Mouse (Mus musculus) v-Abl transformed pro-B cells (cell line): ENCODE measurements around the gene Exoc3l.

Experiments used
- in situ Hi-C, 2 experiments: fragments of 400-800 bp; cut with MboI; formaldehyde crosslinking; loops; one replicate each; pipeline ENCODE4 v1.15.1; 2025; ENCODE audit not compliant: unreplicated experiment in 2 of 2

Gene Exoc3l

DNA sequence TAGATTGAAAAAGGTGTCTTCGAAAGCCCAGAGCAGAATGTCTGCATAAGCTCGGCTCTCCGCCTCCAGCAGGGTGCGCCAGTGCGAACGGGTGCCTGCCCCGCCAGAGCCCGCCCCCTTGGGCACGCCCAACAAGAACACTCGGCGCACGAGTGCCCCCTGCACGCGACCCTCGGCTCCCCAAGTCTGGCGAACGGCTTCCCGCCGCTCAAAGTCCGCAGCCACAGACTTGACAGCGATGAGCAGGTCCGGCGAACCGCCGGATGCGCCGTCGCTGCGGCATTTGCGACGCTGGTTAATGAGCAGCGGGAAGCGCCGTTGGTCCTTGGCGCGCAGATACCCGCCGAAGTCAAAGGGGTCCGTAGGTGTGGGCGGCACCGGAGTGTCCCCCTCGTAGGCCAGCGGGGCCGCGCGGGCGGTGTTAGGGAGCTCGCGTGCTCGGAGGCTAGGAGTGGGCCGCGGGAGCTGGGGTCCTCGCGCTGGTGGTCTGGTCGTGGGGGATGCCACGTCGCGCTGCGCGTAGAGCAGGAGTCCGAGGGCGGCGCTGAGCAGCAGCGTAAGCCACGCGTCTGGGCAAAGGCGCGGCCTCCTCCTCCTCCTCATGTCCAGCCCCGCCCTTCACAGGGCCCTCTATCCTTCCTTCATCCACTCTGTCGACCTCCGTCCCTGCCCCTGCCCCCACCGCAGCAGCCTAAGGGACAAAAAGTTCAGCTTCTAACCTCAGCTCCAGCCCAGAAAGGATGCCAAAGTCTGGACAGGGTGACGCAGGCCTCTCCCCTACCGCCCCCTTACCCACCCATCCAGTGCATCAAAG, 41.5 kb downstream of the Exoc3l start:
- in situ Hi-C loops: loop anchor here in 1 of 2 experiments (5.0 kb wide), 1 partner anchor 33 kb away; the partner anchor contains the start of gene 4931428F04Rik

DNA sequence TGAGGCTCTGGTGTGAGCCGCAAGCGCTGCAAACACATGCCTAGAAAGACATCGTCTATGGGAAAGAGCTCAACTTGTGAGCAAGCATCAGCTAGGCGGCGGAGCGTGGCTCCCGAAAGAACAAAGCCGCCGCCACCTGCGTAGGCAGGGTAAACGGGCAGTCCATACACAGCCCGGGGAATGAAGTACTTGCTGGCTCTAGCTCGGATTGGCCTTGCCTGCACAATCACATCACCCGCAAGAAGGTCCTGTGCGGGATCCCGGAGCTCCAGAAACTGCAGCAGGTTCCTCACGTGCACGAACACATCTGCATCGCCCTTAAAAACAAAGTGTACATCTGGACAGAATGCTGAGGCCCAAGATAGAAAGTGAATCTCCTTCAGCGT, 42.1 kb downstream of the Exoc3l start:
- in situ Hi-C loops: loop anchor here in 1 of 2 experiments (5.0 kb wide), 1 partner anchor 34 kb away; the partner anchor contains the start of gene 4931428F04Rik

DNA sequence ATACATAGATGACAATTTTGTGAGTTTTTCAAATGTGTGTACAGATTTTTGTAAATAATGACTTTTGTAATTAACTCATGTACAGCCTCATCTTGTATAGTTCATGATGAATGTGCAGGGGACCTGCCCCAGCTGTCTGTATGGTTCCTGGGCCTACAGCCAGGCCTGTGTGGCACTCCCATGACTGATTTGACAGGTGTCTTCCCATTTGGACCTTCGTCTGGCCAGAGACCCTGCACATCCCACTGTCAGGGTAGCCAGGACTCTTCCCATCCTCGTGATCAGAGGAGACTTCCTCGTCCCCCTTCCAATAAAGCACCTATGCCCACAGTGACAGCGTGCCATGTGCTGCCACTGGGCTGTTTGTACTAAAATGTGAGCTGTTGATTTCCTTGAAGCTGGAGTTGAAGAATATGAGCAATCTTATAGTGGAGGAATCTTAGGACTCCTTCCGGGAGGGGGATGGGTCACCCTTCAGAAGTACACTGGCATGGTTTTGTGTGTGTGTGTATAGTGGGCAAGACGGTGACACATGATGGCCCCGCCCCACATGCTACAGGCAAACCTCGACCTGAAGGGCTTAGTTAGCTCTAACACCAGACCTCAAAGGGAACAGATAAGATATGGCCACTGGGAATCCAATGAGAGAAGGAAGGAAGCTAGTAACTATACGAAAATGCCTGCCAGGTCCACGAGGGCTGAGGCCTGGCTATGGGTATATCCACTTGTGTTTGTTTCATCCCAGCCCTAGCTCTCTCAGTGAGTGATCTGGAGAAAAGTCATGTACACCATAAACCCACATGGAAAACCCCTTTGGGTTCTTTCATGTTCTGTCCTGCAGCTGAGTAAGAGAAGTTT, 43.0 kb downstream of the Exoc3l start:
- in situ Hi-C loops: loop anchor here in 1 of 2 experiments (5.0 kb wide), 1 partner anchor 34 kb away; the partner anchor contains the start of gene 4931428F04Rik

DNA sequence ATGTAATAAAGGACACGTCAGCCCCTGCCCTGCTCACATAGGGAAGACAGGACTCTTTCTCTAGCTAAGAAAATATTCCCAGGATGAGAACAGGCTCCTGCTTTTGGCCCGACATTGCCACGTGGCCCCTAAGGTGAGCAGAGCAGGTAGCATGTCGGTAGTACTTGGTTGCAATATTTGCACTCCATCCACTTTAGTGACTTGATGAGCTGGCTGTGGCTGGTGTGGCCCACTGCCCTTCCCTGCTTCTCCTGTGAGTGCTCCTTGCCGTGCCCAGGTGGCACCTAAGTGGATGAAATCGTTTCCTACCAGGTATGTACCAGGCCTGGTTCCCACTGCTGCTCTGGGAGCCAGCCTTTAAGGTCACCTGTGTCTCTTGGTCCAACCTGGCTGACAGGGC, 43.9 kb downstream of the Exoc3l start:
- in situ Hi-C loops: loop anchor here in 1 of 2 experiments (5.0 kb wide), 1 partner anchor 35 kb away; the partner anchor contains the start of gene 4931428F04Rik

DNA sequence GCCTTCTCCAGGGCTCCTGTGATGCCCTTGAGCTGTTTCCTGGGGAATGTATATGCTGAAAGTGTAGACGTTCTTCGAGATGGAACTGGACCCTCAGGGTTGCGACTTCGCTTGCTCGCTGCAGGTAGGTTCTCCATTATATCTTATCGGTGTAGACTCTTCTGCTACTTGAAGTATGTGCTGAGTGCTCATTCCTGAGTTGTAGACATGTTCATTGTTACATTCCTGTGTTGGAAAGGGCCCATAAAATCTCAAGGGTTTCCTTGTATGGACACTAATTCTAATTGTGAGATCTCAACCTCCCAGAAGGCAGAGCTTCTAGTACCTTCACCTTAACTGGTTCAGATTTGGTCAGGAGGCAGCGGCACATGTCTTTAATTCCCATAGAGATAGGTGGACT, 54.9 kb downstream of the Exoc3l start:
- in situ Hi-C loops: no loop called here
